Mouse (Mus musculus): ENCODE results near the gene Spc25.

Spc25 gene

GRCm38 (mm10) chr2:69205791-69206351, at the start of gene Spc25:
TSS of gene Spc25 (minus strand) at chr2:69206194.
- DNase-seq: peak; percentile 93

GRCm38 (mm10) chr2:69248221-69248755, 42.3 kb upstream of the Spc25 start:
- DNase-seq: no peak

- no peak for DNase-seq
These were observed 41.1 kb upstream of the Spc25 start for GRCm38 (mm10) chr2:69247081-69247480.

GRCm38 (mm10) chr2:69244924-69245323, 38.9 kb upstream of the Spc25 start:
- no peak for DNase-seq

- DNase-seq: no peak
These were observed 33.3 kb upstream of the Spc25 start for GRCm38 (mm10) chr2:69239315-69239714.

- no peak for DNase-seq
These were observed 29.1 kb upstream of the Spc25 start for GRCm38 (mm10) chr2:69234976-69235678.

- DNase-seq: no peak
These were observed 26.1 kb upstream of the Spc25 start for GRCm38 (mm10) chr2:69232101-69232500.

- DNase-seq: no peak
These were observed 24.1 kb upstream of the Spc25 start for GRCm38 (mm10) chr2:69230137-69230536.

- no peak for DNase-seq
These were observed 22.6 kb upstream of the Spc25 start for GRCm38 (mm10) chr2:69228635-69229034.

GRCm38 (mm10) chr2:69226876-69227275, 20.9 kb upstream of the Spc25 start:
- no peak for DNase-seq

GRCm38 (mm10) chr2:69224724-69225123, 18.7 kb upstream of the Spc25 start:
- DNase-seq: no peak

- no peak for DNase-seq
These were observed 16.8 kb upstream of the Spc25 start for GRCm38 (mm10) chr2:69222815-69223214.

- DNase-seq: no peak
These were observed 15.9 kb upstream of the Spc25 start for GRCm38 (mm10) chr2:69221868-69222416.

- DNase-seq: no peak
These were observed 9.2 kb upstream of the Spc25 start for GRCm38 (mm10) chr2:69215242-69215641.

- DNase-seq: no peak
These were observed 6.7 kb upstream of the Spc25 start for GRCm38 (mm10) chr2:69212652-69213051.

GRCm38 (mm10) chr2:69210773-69211172, 4.8 kb upstream of the Spc25 start, which contains the start of gene G6pc2:
TSS of gene G6pc2 (plus strand) at chr2:69211073.
- no peak for DNase-seq

- DNase-seq: no peak
These were observed 3.7 kb upstream of the Spc25 start for GRCm38 (mm10) chr2:69209684-69210083.

GRCm38 (mm10) chr2:69206523-69206922, 529 bp upstream of the Spc25 start:
- peak; percentile 70 for DNase-seq

GRCm38 (mm10) chr2:69205185-69205584, 809 bp downstream of the Spc25 start:
- DNase-seq: peak; percentile 12

- no peak for DNase-seq
These were observed 12.4 kb downstream of the Spc25 start for GRCm38 (mm10) chr2:69193555-69193954.

- DNase-seq: no peak
These were observed 14.9 kb downstream of the Spc25 start for GRCm38 (mm10) chr2:69191059-69191458.

GRCm38 (mm10) chr2:69189222-69189621, 16.8 kb downstream of the Spc25 start:
- DNase-seq: no peak

GRCm38 (mm10) chr2:69188732-69189131, 17.3 kb downstream of the Spc25 start:
- DNase-seq: no peak

- DNase-seq: no peak
These were observed 18.0 kb downstream of the Spc25 start for GRCm38 (mm10) chr2:69187990-69188389.
